Mouse (Mus musculus): ENCODE results near the gene Dock9.

DNA sequence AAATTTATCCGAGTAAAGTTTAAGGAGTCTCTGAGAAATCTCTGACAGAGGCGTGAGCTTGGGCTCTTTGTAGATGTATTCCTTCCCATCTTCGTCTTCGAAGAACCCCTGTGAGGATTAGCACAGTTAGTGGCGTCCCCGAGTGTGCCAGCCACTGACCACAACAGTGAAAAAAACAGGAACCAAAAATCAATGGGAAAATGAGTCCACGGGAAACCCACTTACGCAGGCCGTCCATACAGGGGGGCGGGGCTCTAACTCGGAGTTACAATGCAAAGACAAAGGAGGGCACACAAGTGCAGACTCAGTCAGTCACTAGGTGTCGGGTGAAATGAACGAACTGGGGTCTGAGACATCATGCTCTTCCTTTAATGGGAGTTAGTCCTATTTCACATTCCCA lies 238.6 kb downstream of the Dock9 start:
- TF ChIP-seq CTCF (IDR thresholded peaks at IDR 0.05; ENCODE audit: control insufficient read depth, insufficient read depth, insufficient read length) (no peak), MAX (IDR thresholded peaks at IDR 0.05) (no peak), FOSL1 (IDR thresholded peaks at IDR 0.05; ENCODE audit: insufficient read depth, low read length, poor library complexity, severe bottlenecking) (no peak), CEBPB (IDR thresholded peaks at IDR 0.05; ENCODE audit: low read depth) (no peak), MYOD1 (IDR thresholded peaks at IDR 0.05; ENCODE audit: control insufficient read depth, insufficient read length, low read depth) (no peak)

All from C2C12 (cell line).